Mouse (Mus musculus) forebrain, embryonic 12.5 days (tissue): ENCODE measurements around the gene Mrps6. TPM values are rescaled to one million over a fixed set of nuclear protein-coding genes. Genes with fewer than 3 reads are reported as not detected.

Source experiments
- ATAC-seq: fragments of 200-750 bp; cut with Nextera tagmentation; 2 replicates; pipeline ENCODE4 v1.8.0; 2017; ENCODE audit warnings: moderate TSS enrichment; ENCODE audit not compliant: low FRiP score
- H3K27ac ChIP-seq: fragments of 300-500 bp; sonication (generic); 2 replicates; pipeline ENCODE4 v1.5.1; 2016; ENCODE audit warnings: mild to moderate bottlenecking
- H3K27me3 ChIP-seq: fragments of 300-500 bp; sonication (generic); 2 replicates; pipeline ENCODE4 v1.6.1; 2016; ENCODE audit warnings: mild to moderate bottlenecking
- H3K36me3 ChIP-seq: fragments of 300-500 bp; sonication (generic); replicated peaks from 2 replicates; pipeline ENCODE4 v1.6.1; 2016; ENCODE audit warnings: mild to moderate bottlenecking
- H3K4me1 ChIP-seq: fragments of 300-500 bp; sonication (generic); 2 replicates; pipeline ENCODE4 v1.6.1; 2016
- H3K4me2 ChIP-seq: fragments of 300-500 bp; sonication (generic); 2 replicates; pipeline ENCODE4 v1.6.1; 2016; ENCODE audit warnings: mild to moderate bottlenecking, moderate library complexity
- H3K4me3 ChIP-seq: fragments of 300-500 bp; sonication (generic); replicated peaks from 2 replicates; pipeline ENCODE4 v1.5.1; 2016; ENCODE audit warnings: mild to moderate bottlenecking
- H3K9ac ChIP-seq: fragments of 300-500 bp; sonication (generic); 2 replicates; pipeline ENCODE4 v1.6.1; 2016; ENCODE audit warnings: mild to moderate bottlenecking
- H3K9me3 ChIP-seq: fragments of 300-500 bp; sonication (generic); 2 replicates; pipeline ENCODE4 v1.6.1; 2016
- WGBS: fragments of 180-500 bp; shearing (Covaris S2); methylation state at CpG from one replicate; pipeline ENCODE4 v1.1.7; 2016; 5-methylcytosine and 5-hydroxymethylcytosine counted together
- polyA plus RNA-seq: library from polyadenylated mRNA; unstranded; fragments of >200 nt; fragmentation: Nextera tagmentation; extraction: Ambion mirVana; gene quantifications from 2 replicates; pipeline ENCODE4 v1.2.1, GENCODE M21; 2016

Gene Mrps6
- polyA plus RNA-seq, result 124 and 133 TPM in 2 replicates

DNA sequence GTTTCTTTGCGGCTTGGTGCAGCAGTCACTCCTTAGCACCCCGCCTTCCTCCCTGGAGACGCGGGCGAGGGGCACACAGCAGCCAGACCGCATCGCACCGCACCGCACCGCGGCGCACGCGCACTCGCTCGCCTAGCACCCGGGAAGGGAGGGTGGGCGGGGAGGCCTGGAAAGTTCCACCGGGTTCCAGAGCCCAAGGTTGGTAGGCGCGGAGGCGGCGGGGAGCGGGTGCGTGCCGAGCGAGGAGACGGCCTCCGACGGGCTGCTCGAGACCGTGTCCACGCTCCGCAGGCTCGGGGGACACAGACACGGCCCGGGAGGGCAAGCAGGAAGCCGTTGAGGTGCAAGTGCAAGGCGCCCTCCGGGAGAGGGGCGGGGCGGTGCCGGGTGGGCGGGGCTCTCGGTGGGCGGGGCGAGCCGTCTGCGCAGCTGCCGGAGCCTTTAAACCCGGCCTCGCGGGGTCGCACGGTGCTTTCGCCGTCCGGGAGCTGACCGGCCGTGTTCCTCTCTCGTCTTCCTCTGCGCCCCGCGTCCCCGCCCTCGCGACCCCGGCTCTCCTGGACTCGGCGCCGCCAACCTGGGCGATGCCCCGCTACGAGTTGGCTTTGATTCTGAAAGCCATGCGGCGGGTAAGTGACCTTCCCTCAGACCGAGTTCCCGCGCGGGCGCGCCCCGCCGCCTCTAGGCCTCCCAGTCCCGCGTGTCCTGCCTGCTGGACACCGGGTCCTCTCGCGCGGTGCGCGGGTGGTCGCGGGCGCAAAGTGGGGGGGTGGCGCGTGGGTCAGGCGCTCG is at the start of gene Mrps6, which contains the start of the genes Gm49711 and Slc5a3:
Mrps6 (plus strand) TSS at position 419 of the 792 bp plus-strand sequence.
Gm49711 (plus strand) TSS at position 465 of the 792 bp plus-strand sequence.
Slc5a3 (plus strand) TSS at position 471 of the 792 bp plus-strand sequence.
- Histone ChIP-seq H3K9ac (peak within 1 kb of the TSS; percentile 91), H3K27me3 (no peaks in the 10 kb centered on the region), H3K27ac (peak within 1 kb of the TSS; percentile 86), H3K4me3 (peak within 1 kb of the TSS; percentile 64), H3K9me3 (peaks cover 11% of the 10 kb centered on the region), H3K4me2 (peak within 1 kb of the TSS; percentile 84), H3K4me1 (peaks cover 26% of the 10 kb centered on the region), H3K36me3 (peaks cover 27% of the 10 kb centered on the region)
- WGBS, result 1% methylated on average over 68 of the region's 99 CpGs
- peak; percentile 94 for ATAC-seq

DNA sequence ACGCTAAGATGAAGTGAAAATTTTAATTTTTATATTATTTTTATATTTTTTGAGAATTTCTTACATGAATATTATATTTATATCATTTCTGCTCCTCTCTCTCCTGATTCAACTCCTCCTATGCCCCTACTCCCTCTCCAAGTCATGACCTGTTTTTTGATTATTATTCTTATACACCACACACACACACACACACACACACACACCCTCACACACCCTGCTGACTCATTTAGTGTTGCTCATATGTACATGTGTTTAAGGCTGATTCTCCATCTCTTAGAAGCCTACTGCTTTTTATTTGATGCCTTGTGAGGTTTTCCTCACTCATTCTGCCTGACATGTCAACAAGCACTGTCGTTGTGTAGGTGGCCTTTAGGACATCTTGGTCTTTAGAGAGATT is 48.5 kb upstream of the Mrps6 start:
- Histone ChIP-seq H3K27me3 (no peaks in the 10 kb centered on the region), H3K36me3 (no peaks in the 10 kb centered on the region), H3K4me2 (no peak overlapping the region), H3K9ac (no peak overlapping the region), H3K4me3 (no peak overlapping the region), H3K27ac (no peak overlapping the region), H3K4me1 (no peaks in the 10 kb centered on the region), H3K9me3 (no peaks in the 10 kb centered on the region)
- 91% methylated on average over 2 of the region's 2 CpGs for WGBS
- ATAC-seq, result no peak

DNA sequence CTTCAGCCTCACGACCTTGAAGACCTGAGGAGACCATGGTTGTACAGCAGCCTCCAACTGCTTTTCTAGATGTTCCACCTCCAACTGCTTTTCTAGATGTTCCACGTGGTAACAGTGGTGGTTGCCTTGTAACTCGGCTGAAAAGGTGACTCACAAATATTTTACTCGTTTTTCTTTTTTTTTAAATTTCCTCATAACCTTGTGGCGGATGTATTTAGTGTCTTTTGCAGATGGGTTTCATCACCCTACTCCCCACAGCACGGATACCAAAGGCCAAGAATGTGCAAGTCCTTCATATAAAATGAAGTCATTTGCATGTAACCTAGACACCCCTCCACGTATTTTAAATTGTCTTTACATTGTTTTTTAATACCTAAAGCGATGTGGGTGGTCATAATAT is 41.3 kb upstream of the Mrps6 start:
- no peak overlapping the region for H3K4me3 ChIP-seq
- no peaks in the 10 kb centered on the region for H3K36me3 ChIP-seq
- no peak overlapping the region for H3K9ac ChIP-seq
- no peaks in the 10 kb centered on the region for H3K27me3 ChIP-seq
- WGBS, result 92% methylated on average over 8 of the region's 8 CpGs
- H3K27ac ChIP-seq, result no peak overlapping the region
- no peaks in the 10 kb centered on the region for H3K9me3 ChIP-seq
- peaks cover 12% of the 10 kb centered on the region for H3K4me1 ChIP-seq
- no peak overlapping the region for H3K4me2 ChIP-seq
- no peak for ATAC-seq

DNA sequence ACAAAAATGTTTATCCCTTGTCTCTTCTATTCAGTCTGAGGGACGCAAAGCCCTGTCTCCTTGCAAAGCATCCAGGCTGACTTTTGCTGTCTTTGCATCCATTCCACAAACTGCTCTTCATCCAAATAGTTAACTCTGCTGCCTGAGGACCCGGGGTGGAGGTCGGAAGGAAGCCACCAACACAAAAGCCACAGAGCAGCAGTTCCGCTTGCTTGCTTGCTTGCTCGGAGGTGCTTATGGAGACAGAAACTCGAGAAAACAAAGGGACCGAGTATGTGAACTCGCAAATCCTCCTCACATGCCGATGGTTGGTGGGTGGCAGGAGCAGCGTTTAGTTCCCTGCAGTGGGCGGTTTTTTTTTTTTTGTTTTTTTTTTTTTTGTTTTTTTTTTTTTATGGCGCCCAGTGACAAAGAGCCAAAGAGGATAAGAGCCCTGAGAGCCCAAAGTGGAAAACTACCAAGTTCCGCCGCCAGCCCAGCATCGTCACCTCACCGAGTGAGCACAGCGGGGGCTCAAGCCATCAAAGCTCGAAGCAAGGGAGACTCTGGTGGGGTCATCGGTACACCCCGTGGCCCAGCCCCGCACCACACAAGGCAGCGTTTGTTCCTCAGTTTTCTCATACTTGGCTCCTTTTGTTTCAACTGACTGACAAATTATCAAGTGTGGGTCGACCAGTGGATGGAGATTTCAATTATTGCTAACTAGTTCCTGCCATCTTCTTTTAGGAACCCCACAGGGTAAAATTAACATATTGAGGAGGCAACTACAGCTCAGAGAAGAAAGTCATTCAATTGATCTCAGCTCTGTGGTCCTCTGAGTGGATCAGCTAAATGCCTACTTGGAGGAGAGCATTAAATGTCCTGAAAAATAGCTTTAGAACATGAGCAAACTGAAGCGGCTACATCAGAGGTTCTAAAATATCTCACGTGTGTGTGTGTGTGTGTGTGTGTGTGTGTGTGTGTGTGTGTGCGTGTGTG is 38.6 kb upstream of the Mrps6 start:
- H3K9me3 ChIP-seq, result no peaks in the 10 kb centered on the region
- peak overlapping the region; percentile 2; the same call in 1 of the 2 replicates for H3K27ac ChIP-seq
- H3K36me3 ChIP-seq, result no peaks in the 10 kb centered on the region
- ATAC-seq, result peak; percentile 83
- H3K4me1 ChIP-seq, result peaks cover 12% of the 10 kb centered on the region
- peak overlapping the region; percentile 20 for H3K4me3 ChIP-seq
- WGBS, result 8% methylated on average over 26 of the region's 26 CpGs
- H3K9ac ChIP-seq, result no peak overlapping the region
- H3K4me2 ChIP-seq, result peak overlapping the region; percentile 54
- no peaks in the 10 kb centered on the region for H3K27me3 ChIP-seq

DNA sequence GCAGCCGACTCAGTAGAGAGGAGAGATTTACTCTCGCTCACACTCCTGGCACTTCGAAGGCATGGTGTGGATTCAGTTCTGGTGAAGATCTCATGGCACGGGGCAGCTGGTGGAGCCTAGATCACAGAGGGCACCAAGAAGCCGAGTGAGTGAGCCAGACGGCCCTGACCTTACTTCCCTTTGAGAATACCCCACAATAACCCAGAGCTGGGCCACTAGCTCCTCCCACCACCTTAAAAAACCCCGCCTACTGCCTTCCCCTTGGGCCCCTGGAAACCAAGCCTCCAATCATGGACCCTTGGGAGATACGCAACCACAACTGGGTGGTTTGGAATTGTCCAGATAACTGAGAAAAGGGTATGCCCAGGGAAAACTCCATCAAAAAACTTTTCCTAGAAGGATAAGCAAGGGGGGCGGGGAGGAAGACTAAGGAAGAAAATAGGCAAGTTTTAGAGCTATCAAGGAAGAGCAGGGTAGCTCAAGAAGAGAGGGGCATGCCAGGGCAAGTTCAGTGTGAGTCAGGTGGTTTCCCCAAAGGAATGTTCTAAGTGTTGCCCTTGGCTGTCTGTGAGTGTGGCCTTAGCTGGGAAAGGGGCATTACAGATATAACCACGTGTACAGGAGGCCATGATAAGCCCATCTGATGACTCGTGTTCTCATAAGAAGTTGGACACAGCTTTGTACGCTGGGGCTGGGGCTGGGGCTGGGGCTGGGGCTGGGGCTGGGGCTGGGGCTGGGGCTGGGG is 36.2 kb upstream of the Mrps6 start:
- H3K27me3 ChIP-seq, result no peaks in the 10 kb centered on the region
- no peak overlapping the region for H3K9ac ChIP-seq
- H3K4me1 ChIP-seq, result peaks cover 12% of the 10 kb centered on the region
- H3K4me2 ChIP-seq, result no peak overlapping the region
- no peak overlapping the region for H3K27ac ChIP-seq
- ATAC-seq, result no peak
- H3K36me3 ChIP-seq, result no peaks in the 10 kb centered on the region
- no peaks in the 10 kb centered on the region for H3K9me3 ChIP-seq
- WGBS, result 89% methylated on average over 12 of the region's 12 CpGs
- no peak overlapping the region for H3K4me3 ChIP-seq

DNA sequence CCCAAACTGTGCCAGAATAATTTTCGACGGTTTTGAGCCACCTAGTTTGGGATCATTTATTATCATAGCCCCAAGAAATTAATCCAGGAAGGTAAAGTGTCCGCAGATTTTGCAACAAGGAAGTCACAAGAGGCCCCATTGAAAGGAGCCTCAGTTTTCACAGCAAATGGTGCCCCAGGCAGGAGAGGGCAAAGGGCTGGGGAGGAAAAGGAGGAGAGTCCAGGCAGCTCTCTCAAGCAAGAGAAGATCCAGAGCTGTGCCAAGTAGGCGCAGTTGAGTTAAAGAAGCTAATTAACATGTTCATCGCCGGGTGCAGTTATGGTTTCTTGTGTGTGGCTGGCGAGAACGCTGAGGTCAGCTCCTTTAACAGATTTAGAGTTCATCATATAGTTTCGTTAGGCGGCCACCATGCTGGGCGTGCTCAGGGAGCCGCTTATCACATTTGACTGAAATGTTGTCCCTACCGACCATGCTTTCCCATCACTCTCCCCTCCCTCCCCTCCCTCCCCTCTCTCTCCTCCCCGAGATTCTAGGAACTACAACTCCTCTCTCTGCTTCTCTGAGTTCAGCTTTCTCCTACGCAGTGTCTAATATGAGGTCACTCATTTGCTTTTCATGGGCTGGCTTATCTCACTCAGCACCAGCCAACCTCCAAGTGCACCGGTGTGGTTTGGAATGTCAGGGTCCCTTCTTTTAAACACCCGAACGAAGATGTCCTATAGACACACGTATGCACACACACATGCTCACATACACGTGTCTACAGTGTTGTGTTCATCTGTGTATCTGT is 35.4 kb upstream of the Mrps6 start:
- Histone ChIP-seq H3K36me3 (no peaks in the 10 kb centered on the region), H3K4me3 (no peak overlapping the region), H3K27me3 (no peaks in the 10 kb centered on the region), H3K27ac (no peak overlapping the region), H3K9me3 (no peaks in the 10 kb centered on the region), H3K4me2 (no peak overlapping the region), H3K9ac (no peak overlapping the region), H3K4me1 (peaks cover 12% of the 10 kb centered on the region)
- ATAC-seq, result no peak
- 78% methylated on average over 20 of the region's 20 CpGs for WGBS

DNA sequence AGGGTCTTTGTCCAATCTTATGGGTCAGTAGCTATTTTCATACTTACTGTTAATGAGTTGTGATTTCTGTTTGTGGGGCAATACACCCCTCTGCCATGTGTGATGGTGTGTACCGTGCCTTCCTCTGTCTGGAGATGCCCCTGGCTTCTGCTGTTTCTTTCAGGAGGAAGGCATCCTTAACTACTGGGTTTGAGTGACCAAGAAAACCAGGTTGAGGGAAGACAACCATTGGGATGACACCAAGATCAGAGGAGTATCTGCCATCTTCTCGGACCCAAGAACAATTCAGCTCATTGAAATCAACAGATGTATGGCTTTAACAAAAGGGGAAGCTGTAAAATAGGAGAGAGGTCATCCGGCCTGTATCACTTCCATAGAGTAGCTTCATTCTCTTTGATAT is 24.8 kb upstream of the Mrps6 start:
- WGBS, result 80% methylated on average over 3 of the region's 3 CpGs
- Histone ChIP-seq H3K9me3 (no peaks in the 10 kb centered on the region), H3K4me1 (no peaks in the 10 kb centered on the region), H3K9ac (no peak overlapping the region), H3K27ac (no peak overlapping the region), H3K36me3 (no peaks in the 10 kb centered on the region), H3K27me3 (no peaks in the 10 kb centered on the region), H3K4me2 (no peak overlapping the region), H3K4me3 (no peak overlapping the region)
- no peak for ATAC-seq

DNA sequence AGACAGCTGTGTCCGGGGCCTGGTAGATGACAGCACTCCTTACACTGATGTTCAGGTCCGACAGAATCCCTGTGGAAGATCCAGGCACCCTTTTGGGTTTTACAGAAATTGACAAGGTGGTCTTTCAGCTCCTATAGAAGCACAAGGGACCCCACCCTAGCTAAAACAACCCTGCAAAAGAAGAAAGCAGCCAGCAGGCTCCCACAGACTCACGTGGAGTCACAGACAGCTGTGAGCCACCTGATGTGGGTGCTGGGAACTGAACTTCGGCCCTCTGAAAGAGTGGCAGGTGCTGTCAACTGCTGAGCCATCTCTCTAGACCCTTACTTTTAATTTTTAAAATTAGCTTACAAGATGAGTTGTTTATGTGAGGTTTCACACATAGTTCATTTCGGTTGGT is 23.4 kb upstream of the Mrps6 start:
- Histone ChIP-seq H3K4me3 (no peak overlapping the region), H3K4me2 (no peak overlapping the region), H3K9ac (no peak overlapping the region), H3K27ac (no peak overlapping the region), H3K36me3 (no peaks in the 10 kb centered on the region), H3K27me3 (no peaks in the 10 kb centered on the region), H3K9me3 (no peaks in the 10 kb centered on the region), H3K4me1 (no peaks in the 10 kb centered on the region)
- no peak for ATAC-seq
- 80% methylated on average over 5 of the region's 5 CpGs for WGBS

DNA sequence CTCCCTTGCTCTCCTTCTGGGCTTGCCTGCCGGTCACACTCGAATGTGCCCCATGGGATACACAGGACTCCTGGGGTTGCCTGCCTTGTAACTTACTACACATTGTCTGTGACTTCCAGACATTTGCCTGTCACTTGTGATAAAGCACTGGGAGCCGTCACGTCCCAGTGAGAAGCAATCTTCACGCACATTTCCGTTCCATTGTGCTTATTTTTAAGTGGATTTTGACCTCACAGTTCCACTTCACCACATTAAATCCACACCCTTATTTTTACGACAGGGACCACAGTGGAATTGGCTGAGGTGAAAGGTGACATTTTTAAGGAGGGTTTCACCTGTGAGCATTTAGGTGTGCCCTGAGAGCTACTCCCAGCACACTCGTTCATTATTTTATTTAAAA is 21.4 kb upstream of the Mrps6 start:
- no peak overlapping the region for H3K27ac ChIP-seq
- H3K27me3 ChIP-seq, result no peaks in the 10 kb centered on the region
- H3K9ac ChIP-seq, result no peak overlapping the region
- H3K9me3 ChIP-seq, result no peaks in the 10 kb centered on the region
- no peak for ATAC-seq
- H3K4me2 ChIP-seq, result no peak overlapping the region
- 79% methylated on average over 8 of the region's 8 CpGs for WGBS
- no peaks in the 10 kb centered on the region for H3K36me3 ChIP-seq
- H3K4me3 ChIP-seq, result no peak overlapping the region
- H3K4me1 ChIP-seq, result no peaks in the 10 kb centered on the region

DNA sequence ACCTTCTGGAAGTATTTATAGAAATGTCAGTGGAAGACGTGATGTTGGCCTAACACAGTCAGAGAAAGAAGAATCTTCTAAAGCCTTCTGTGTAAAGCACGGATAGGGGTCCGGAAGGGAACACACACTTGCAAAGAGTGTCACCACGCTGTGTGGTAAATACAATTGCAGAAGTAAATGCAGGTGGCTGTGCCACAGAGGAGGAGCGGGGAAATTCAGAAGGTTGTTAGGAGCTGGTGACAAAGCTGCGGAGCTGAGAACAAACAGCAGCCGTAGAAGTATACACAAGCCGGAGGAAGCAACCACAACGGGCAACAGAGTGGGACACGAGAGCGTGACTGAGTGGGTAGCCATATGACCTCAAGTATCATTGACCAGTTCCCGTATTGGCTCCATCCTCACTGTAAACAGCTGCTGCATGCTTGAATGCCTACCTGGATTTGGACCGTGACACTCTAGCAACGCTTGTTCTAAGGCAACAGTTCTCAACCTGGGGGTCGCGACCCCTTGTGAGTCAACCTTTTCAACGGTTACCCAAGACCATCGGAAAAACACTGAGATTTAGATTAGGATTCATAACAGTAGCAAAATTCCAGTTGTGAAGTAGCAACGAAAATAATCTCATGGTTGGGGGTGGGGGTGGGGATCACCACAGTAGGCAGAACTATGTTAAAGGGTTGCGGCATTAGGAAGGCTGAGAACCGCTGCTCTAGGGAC is 20.0 kb upstream of the Mrps6 start:
- no peak overlapping the region for H3K4me3 ChIP-seq
- WGBS, result 92% methylated on average over 21 of the region's 21 CpGs
- no peak overlapping the region for H3K27ac ChIP-seq
- no peak overlapping the region for H3K9ac ChIP-seq
- ATAC-seq, result no peak
- H3K9me3 ChIP-seq, result no peaks in the 10 kb centered on the region
- no peaks in the 10 kb centered on the region for H3K27me3 ChIP-seq
- H3K36me3 ChIP-seq, result no peaks in the 10 kb centered on the region
- H3K4me2 ChIP-seq, result no peak overlapping the region
- no peaks in the 10 kb centered on the region for H3K4me1 ChIP-seq

DNA sequence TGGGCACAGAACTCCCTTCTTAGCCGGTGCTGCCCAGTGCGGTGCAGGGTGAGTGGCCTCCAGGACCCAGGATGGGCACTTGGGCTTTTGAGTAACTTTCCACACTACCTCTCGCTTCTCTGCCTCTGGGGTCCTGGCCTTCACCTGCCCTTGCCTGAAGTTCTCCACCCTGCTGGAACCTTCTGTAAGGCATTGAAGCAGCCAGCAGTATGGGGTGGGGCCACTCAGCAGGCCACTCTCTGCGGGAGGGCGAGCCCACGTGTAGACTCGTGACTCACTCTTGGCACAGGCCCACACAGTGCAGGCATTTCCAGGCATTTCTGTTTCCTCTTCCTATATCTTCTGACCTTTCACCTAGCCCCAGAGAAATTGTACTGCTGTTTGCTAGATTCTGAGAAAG is 18.6 kb upstream of the Mrps6 start:
- 93% methylated on average over 7 of the region's 7 CpGs for WGBS
- Histone ChIP-seq H3K27ac (no peak overlapping the region), H3K9ac (no peak overlapping the region), H3K36me3 (no peaks in the 10 kb centered on the region), H3K27me3 (no peaks in the 10 kb centered on the region), H3K4me1 (no peaks in the 10 kb centered on the region), H3K4me3 (no peak overlapping the region), H3K4me2 (no peak overlapping the region), H3K9me3 (no peaks in the 10 kb centered on the region)
- ATAC-seq, result no peak
